Mouse (Mus musculus) CH12.LX (cell line): ENCODE measurements around the gene Aph1a. TPM values are rescaled to one million over a fixed set of nuclear protein-coding genes. Genes with fewer than 3 reads are reported as not detected.
"Not testable (repeated sequence)": the region's sequence is repeated elsewhere in the genome, so short reads cannot be mapped to it uniquely, and the experiment has no call there.

Experiments
- DNase-seq: peaks from one replicate; pipeline ENCODE4 v3.0.0-alpha.2; 2013; ENCODE audit errors: extremely low read depth
- H3K27ac ChIP-seq: 2 replicates; pipeline ENCODE4 v1.5.1; 2012; ENCODE audit warnings: low read depth, mild to moderate bottlenecking, control low read depth, moderate library complexity; ENCODE audit not compliant: insufficient read depth
- H3K27me3 ChIP-seq: replicated peaks from 2 replicates; pipeline ENCODE3; 2012; ENCODE audit warnings: inconsistent platforms
- H3K36me3 ChIP-seq, 2 experiments: replicated peaks in 1 of 2; 2 replicates each; pipeline versions ENCODE3 to v1.6.1; 2012; ENCODE audit warnings: inconsistent platforms in 1 of 2, low read length in 1 of 2, mild to moderate bottlenecking in 1 of 2, mixed read lengths in 1 of 2, moderate library complexity in 1 of 2; ENCODE audit not compliant: control insufficient read depth in 1 of 2, insufficient read depth in 1 of 2
- H3K4me1 ChIP-seq, 2 experiments: 2 replicates each; pipeline ENCODE4 v1.6.1; 2012; ENCODE audit warnings: inconsistent platforms in 1 of 2, moderate library complexity in 1 of 2; ENCODE audit not compliant: insufficient read depth in 2 of 2, control insufficient read depth in 1 of 2
- H3K4me2 ChIP-seq: 2 replicates; pipeline ENCODE4 v1.6.1; 2012; ENCODE audit warnings: low read depth, mild to moderate bottlenecking, control low read depth; ENCODE audit not compliant: poor library complexity, insufficient read depth, severe bottlenecking
- H3K4me3 ChIP-seq, 3 experiments: fragments of 150-350 bp in 1 of 3; sonication (generic) in 1 of 3; replicated peaks in 1 of 3; 2 replicates each; pipeline versions ENCODE3 to v1.5.1; 2011 to 2012; ENCODE audit warnings: low read depth in 2 of 3, low read length in 2 of 3, mild to moderate bottlenecking in 2 of 3, moderate library complexity in 2 of 3, control low read depth in 1 of 3, improper control_type of control experiment in 1 of 3, inconsistent platforms in 1 of 3, mixed read lengths in 1 of 3; ENCODE audit not compliant: poor library complexity in 1 of 3
- H3K79me2 ChIP-seq: replicated peaks from 2 replicates; pipeline ENCODE4 v1.6.1; 2012; ENCODE audit warnings: mild to moderate bottlenecking, moderate library complexity; ENCODE audit not compliant: control insufficient read depth, poor library complexity, insufficient read depth, severe bottlenecking; ENCODE audit errors: extremely low read depth
- H3K9ac ChIP-seq: 2 replicates; pipeline ENCODE4 v1.6.1; 2012; ENCODE audit warnings: low read depth, mild to moderate bottlenecking, control low read depth, moderate library complexity; ENCODE audit not compliant: insufficient read depth
- H3K9me3 ChIP-seq: replicated peaks from 2 replicates; pipeline ENCODE3; 2012; ENCODE audit warnings: low read length, inconsistent platforms, mixed read lengths
- CHD1 ChIP-seq: IDR thresholded peaks from 2 replicates; pipeline ENCODE4 v1.6.1; 2012; ENCODE audit warnings: low read depth, low read length, improper control_type of control experiment, inconsistent platforms
- CTCF ChIP-seq, 2 experiments: IDR thresholded peaks in 1 of 2; conservative IDR thresholded peaks in 1 of 2; 2 replicates each; pipeline ENCODE4 v1.5.1; 2011 to 2012; ENCODE audit warnings: low read depth in 2 of 2, low read length in 2 of 2, improper control_type of control experiment in 1 of 2, inconsistent platforms in 1 of 2, mild to moderate bottlenecking in 1 of 2, moderate library complexity in 1 of 2
- HCFC1 ChIP-seq: IDR thresholded peaks from 2 replicates; pipeline ENCODE4 v1.6.1; 2012; ENCODE audit warnings: low read depth, mild to moderate bottlenecking, inconsistent platforms, low read length, improper control_type of control experiment
- JUND ChIP-seq: conservative IDR thresholded peaks from 2 replicates; pipeline ENCODE4 v1.6.1; 2011; ENCODE audit warnings: low read depth, low read length, improper control_type of control experiment
- MAFK ChIP-seq: IDR thresholded peaks from 2 replicates; pipeline ENCODE4 v1.6.1; 2011; ENCODE audit warnings: low read length, improper control_type of control experiment; ENCODE audit not compliant: insufficient replicate concordance
- MAX ChIP-seq: IDR thresholded peaks from 2 replicates; pipeline ENCODE4 v1.6.1; 2011; ENCODE audit warnings: low read length, improper control_type of control experiment
- MXI1 ChIP-seq: IDR thresholded peaks from 2 replicates; pipeline ENCODE4 v1.6.1; 2011; ENCODE audit warnings: mild to moderate bottlenecking, low read depth, low read length, improper control_type of control experiment
- NELFE ChIP-seq: IDR thresholded peaks from 2 replicates; pipeline ENCODE4 v1.6.1; 2011; ENCODE audit warnings: low read depth, low read length, improper control_type of control experiment
- PAX5 ChIP-seq: IDR thresholded peaks from 2 replicates; pipeline ENCODE4 v1.6.1; 2012; ENCODE audit warnings: low read length, inconsistent platforms, mixed read lengths
- POLR2A ChIP-seq: IDR thresholded peaks from 2 replicates; pipeline ENCODE4 v1.6.1; 2011; ENCODE audit warnings: low read depth, mild to moderate bottlenecking, improper control_type of control experiment, low read length
- POLR2AphosphoS2 ChIP-seq: IDR thresholded peaks from 2 replicates; pipeline ENCODE4 v1.6.1; 2011; ENCODE audit warnings: low read depth, low read length, improper control_type of control experiment
- RAD21 ChIP-seq: IDR thresholded peaks from 2 replicates; pipeline ENCODE4 v1.6.1; 2011; ENCODE audit warnings: low read depth, mild to moderate bottlenecking, low read length, improper control_type of control experiment, moderate library complexity
- SMC3 ChIP-seq: IDR thresholded peaks from 2 replicates; pipeline ENCODE4 v1.6.1; 2011; ENCODE audit warnings: low read depth, low read length, improper control_type of control experiment
- TBP ChIP-seq: conservative IDR thresholded peaks from 2 replicates; pipeline ENCODE4 v1.6.1; 2011; ENCODE audit warnings: low read depth, low read length, improper control_type of control experiment
- ZC3H11A ChIP-seq: IDR thresholded peaks from 2 replicates; pipeline ENCODE4 v1.6.1; 2012; ENCODE audit warnings: low read depth, mild to moderate bottlenecking, inconsistent platforms, low read length, improper control_type of control experiment
- ZKSCAN1 ChIP-seq: IDR thresholded peaks from 2 replicates; pipeline ENCODE4 v1.6.1; 2012; ENCODE audit warnings: low read depth, inconsistent platforms, low read length, improper control_type of control experiment, borderline replicate concordance
- ZNF384 ChIP-seq: IDR thresholded peaks from 2 replicates; pipeline ENCODE4 v1.6.1; 2012; ENCODE audit warnings: low read depth, low read length, improper control_type of control experiment, inconsistent platforms
- dilution Hi-C: fragments of 300-500 bp; cut with MboI; formaldehyde crosslinking; loops from 2 replicates; pipeline ENCODE4 v1.14.3; 2020; ENCODE audit warnings: low sequenced_read_pairs; ENCODE audit not compliant: extremely low pct_unique_long_range_greater_than_20kb, extremely low pct_ligation_motif_present
- in situ Hi-C: fragments of 300-500 bp; cut with MboI; formaldehyde crosslinking; loops from 3 replicates; pipeline ENCODE4 v1.14.3; 2019; ENCODE audit warnings: low sequenced_read_pairs, low pct_ligation_motif_present, low pct_unique_long_range_greater_than_20kb, mixed read lengths
- polyA plus RNA-seq: library from polyadenylated mRNA; unstranded; fragments of >175 nt; gene quantifications from 2 replicates; pipeline ENCODE4 v1.2.1, GENCODE M21; 2012; ENCODE audit warnings: low read depth; ENCODE audit not compliant: insufficient read length
- total RNA-seq, 2 experiments: library from RNA; depleted of rRNA; stranded (reverse); fragments of 300-350 nt in 1 of 2; fragments of >200 nt in 1 of 2; gene quantifications; 2 replicates each; pipeline ENCODE4 v1.2.3; 2012 to 2014

Aph1a gene
- total and polyA plus RNA-seq, 3 experiments = 46.6 to 69.4 (median 59.9) TPM

- dilution Hi-C loops, H3K9ac ChIP-seq, H3K9me3 ChIP-seq, H3K4me3 ChIP-seq, H3K4me2 ChIP-seq, H3K27me3 ChIP-seq, DNase-seq, H3K27ac ChIP-seq: not testable (repeated sequence)
- 0 out of 2 replicates have a peak, but pooled peaks have one; percentile 19 for TF ChIP-seq ZNF384
- Histone ChIP-seq H3K79me2 (peaks cover 22% of the 10 kb centered on the region), H3K36me3 (peaks cover 9 to 31% of the 10 kb centered on the region in 2 experiments), H3K4me1 (peaks cover 0 to 13% of the 10 kb centered on the region in 2 experiments; a peak in 1 of 4 replicates)
- in situ Hi-C loops = loop anchor here (10.0 kb wide), 1 partner anchor 198 kb away; the partner anchor contains the start of gene Vps45
Observed at GRCm38 (mm10) chr3:95857050-95857449, 36.7 kb upstream of the Aph1a start.

- H3K9me3 ChIP-seq, H3K27me3 ChIP-seq, H3K4me3 ChIP-seq, H3K27ac ChIP-seq, DNase-seq, H3K4me2 ChIP-seq, dilution Hi-C loops, H3K9ac ChIP-seq: not testable (repeated sequence)
- peaks cover 0 to 13% of the 10 kb centered on the region in 2 experiments; a peak in 1 of 4 replicates for H3K4me1 ChIP-seq
- H3K36me3 ChIP-seq = peaks cover 9 to 25% of the 10 kb centered on the region in 2 experiments
- in situ Hi-C loops = loop anchor here (10.0 kb wide), 1 partner anchor 197 kb away; the partner anchor contains the start of gene Vps45
- H3K79me2 ChIP-seq = peaks cover 19% of the 10 kb centered on the region
Observed at GRCm38 (mm10) chr3:95858278-95858677, 35.5 kb upstream of the Aph1a start.

- Histone ChIP-seq H3K4me3 (no peak overlapping the region), H3K4me1 (no peaks in the 10 kb centered on the region), H3K79me2 (peaks cover 2% of the 10 kb centered on the region), H3K9ac (no peak overlapping the region), H3K9me3 (no peaks in the 10 kb centered on the region), H3K27me3 (no peaks in the 10 kb centered on the region), H3K4me2 (no peak overlapping the region), H3K36me3 (peaks cover 18 to 36% of the 10 kb centered on the region in 2 experiments), H3K27ac (no peak overlapping the region)
- TF ChIP-seq MXI1 (no peak), CHD1 (no peak), NELFE (no peak), TBP (no peak), ZKSCAN1 (no peak), PAX5 (no peak), POLR2AphosphoS2 (no peak), MAX (0 out of 2 replicates have a peak, but pooled peaks have one; percentile 13), RAD21 (peak; percentile 74), ZC3H11A (no peak), JUND (no peak), SMC3 (peak; percentile 54), MAFK (no peak), POLR2A (no peak), CTCF (conservative IDR thresholded peaks at IDR 0.05 in 1 of 2, IDR thresholded peaks at IDR 0.05 in 1 of 2; ENCODE audit: low read depth in 2 of 2, low read length in 2 of 2) (peak in 1 of 2 experiments; percentile 74; a peak in 2 of 4 replicates), HCFC1 (no peak)
- dilution Hi-C loops (no loop called here), in situ Hi-C loops (no loop called here)
- DNase-seq = peak; percentile 34
Observed at GRCm38 (mm10) chr3:95860323-95860722, 33.4 kb upstream of the Aph1a start.
